Mouse (Mus musculus) embryonic fibroblast, embryonic 13.5 days (primary cell): ENCODE data around the gene Zfp976.
"Not testable (repeated sequence)": the region's sequence is repeated elsewhere in the genome, so short reads cannot be mapped to it uniquely, and the experiment has no call there.

ENCODE experiments used
- CTCF ChIP-seq: IDR thresholded peaks from 2 replicates; pipeline ENCODE4 v1.5.1; 2011; ENCODE audit warnings: mild to moderate bottlenecking, control low read depth, low read length, moderate library complexity, borderline replicate concordance; ENCODE audit not compliant: insufficient read depth
- POLR2A ChIP-seq: IDR thresholded peaks from 2 replicates; pipeline ENCODE4 v1.6.1; 2011; ENCODE audit warnings: low read depth, mild to moderate bottlenecking, control low read depth, low read length, moderate library complexity

DNA sequence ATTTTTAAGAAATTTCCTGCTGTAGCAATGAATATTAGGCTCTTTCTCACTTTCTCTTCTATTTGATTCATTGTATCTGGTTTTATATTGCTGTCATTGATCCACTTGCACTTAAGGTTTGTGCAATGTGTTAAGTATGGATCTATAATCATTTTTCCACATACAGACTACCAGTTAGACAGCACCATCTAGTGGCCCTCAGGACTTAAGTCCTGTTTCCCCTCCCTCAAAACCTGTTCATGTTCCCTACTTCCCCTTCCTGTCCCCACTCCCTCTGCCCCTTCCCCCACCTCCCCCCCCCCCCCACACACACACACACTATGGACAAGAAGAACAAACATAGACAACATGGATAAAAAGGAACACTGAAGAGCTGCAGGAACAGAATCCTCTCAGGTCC, 46.7 kb downstream of the Zfp976 start:
- TF ChIP-seq CTCF, POLR2A: not testable (repeated sequence)
